Mouse (Mus musculus) embryo, embryonic 10 days (tissue): ENCODE measurements around the gene Fcho1.

ENCODE experiments used
- DNase-seq: peaks from one replicate; pipeline ENCODE4 v3.0.0-alpha.2; 2015; ENCODE audit warnings: low spot score

Fcho1 gene

GRCm38 (mm10) chr8:71660325-71661120 is 65.0 kb downstream of the Fcho1 start:
- peak; percentile 93 for DNase-seq

GRCm38 (mm10) chr8:71659751-71660150 is 65.8 kb downstream of the Fcho1 start:
- DNase-seq = no peak

GRCm38 (mm10) chr8:71658515-71659049 is 66.9 kb downstream of the Fcho1 start:
- DNase-seq = no peak
